Mouse (Mus musculus) liver (tissue): ENCODE measurements around the gene Trip4.
A peak's percentile ranks its signal among the peaks of the same experiment; 100 is the strongest.

Experiments
- DNase-seq: peaks from one replicate; pipeline ENCODE4 v3.0.0-alpha.2; 2020; ENCODE audit warnings: mixed read lengths

The Trip4 gene

GRCm38 (mm10) chr9:65908394-65909300, at the start of gene Trip4, which contains the start of gene Csnk1g1:
Trip4 (minus strand) TSS chr9:65908794.
Csnk1g1 (plus strand) TSS chr9:65908924.
- peak; percentile 92 for DNase-seq

DNA sequence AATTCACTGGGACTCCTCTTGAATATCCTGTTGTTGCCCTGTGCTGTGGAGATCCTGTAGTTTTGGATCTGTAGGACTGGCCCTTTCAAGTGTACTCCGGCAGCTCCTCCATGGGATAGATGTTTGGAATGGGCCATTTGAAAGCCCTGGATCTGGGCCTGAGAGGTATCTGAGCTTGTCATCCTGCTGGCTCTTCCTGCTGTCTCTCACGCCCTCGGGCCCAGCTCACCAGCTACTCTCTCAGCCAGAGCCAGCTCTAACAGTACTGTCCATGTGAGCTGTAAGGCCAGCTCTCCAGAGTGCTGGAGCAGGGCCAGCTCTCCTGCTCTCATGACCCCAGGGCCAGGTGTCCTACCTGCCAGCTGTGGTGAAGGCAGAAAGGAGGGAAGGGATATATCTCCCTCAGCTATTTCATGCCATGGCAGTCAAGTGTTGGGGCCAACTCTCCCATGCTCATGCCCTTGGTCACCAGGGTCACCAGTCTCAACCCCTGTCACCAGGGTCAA, 42.5 kb upstream of the Trip4 start:
- no peak for DNase-seq

DNA sequence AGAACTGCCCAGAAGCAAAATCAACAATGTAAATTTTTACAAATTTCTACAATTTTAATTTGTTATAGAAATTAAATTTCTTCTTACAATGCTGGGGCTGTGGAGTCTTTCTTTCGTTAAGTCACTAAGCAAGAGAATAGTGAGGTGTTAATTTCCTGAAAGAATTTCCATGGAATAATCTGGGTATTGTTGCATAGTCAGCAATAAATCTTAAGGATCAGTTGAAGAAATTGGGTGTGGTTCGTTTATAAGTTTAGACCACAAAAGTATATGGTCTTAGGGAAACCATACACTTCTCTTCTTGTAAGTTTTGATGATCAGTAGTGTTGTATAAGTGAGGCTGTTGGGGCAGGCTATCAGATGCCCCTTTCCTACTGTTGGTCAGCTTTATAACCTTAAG, 29.0 kb upstream of the Trip4 start:
- no peak for DNase-seq

GRCm38 (mm10) chr9:65929826-65930225, 21.2 kb upstream of the Trip4 start:
- no peak for DNase-seq

DNA sequence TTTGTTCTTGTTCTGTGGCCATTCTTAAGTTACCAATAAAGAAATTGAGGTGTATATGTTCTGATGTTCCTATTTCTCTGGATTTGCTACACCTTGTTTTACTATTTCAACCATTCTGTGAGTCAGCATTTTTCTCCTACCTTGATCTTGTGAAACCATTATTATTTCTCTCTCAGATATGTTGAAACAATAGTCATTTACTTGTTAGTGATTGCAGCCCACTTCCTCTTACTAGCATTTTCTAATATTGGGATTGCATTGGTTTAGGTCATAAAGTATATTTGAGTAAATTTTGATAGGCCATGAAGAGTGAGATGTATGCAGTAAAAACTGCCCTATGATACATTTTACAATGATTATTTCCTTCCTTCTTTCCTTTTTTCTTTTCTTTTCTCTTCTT, 19.9 kb upstream of the Trip4 start:
- DNase-seq: no peak

- DNase-seq: no peak
Measured at GRCm38 (mm10) chr9:65917015-65917414, 8.4 kb upstream of the Trip4 start.

DNA sequence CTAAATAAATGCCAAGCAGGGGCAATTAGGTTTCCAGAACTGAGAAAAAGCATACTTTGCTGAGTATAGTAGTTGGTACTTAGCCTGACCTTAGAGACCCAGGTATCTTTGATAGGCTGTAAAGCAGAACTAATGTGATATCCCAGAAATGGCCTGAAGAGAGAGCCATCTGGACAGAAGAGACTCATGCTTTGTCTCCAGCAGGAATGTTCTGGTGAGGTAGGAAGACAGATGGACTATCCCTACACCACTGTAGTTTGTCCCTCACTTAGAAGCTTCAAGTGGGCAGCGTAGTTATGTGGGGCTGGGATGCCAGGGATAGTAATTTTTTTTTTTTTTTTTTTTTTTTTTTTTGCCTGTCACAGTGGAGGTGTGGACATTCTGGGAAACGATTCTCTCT, 5.4 kb upstream of the Trip4 start:
- no peak for DNase-seq

DNA sequence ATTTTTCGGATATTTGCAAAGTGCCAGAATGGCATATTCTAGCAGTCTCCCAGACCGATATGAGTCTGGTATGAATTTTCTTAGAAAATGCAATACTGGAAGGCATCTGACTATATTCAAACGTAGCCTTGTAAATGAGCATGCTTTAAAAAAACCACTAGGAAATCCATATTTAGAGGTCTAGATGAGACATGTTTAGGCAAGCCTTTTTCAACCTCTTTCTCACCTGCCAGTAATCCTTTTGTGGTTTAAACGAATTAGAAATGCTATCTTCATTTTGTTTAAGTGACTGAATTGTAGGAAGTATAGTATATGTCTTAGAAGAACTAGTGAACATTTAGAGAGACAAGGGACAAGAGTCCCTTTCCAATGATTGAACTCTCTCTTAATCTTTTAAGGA, 1.2 kb upstream of the Trip4 start:
- no peak for DNase-seq

GRCm38 (mm10) chr9:65909301-65909801, 757 bp upstream of the Trip4 start:
- peak; percentile 63 for DNase-seq

DNA sequence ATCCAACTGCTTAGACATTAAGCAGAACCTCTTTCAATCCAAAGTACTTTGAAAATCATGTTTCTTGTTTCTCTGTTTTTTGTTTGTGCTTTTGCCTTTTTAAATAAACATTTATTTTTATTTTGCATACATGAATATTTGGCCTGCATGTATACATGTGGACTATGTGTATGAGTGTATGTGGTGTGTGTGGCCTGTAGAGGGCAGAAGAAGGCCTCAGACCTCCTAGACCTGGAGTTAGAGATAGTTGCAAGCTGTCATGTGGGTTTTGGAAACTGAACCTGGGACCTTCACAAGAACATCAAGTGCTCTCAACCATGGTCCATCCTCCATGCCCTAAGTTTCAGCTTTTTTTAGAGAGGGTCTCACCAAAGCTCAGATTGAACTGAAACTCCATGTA, 5.2 kb downstream of the Trip4 start:
- DNase-seq: no peak

DNA sequence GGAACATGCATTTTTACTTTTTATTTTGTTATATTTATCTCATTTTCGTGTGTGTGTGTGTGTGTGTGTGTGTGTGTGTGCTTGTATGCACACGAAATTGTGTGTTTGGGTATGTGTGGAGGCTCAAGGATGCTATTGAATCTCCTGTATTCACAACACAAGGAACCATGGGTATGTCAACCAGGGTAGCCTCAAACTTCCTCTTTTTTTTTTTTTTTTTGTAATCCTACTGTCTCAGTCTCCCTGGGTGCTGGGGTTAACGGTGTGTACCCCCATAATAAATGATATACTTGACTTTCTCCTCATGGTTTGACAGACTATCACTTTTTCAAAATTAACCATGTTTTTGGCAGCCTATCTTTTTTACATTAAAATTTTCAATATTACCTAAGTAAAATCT, 5.7 kb downstream of the Trip4 start:
- no peak for DNase-seq

GRCm38 (mm10) chr9:65896977-65897376, 11.6 kb downstream of the Trip4 start:
- DNase-seq: no peak

DNA sequence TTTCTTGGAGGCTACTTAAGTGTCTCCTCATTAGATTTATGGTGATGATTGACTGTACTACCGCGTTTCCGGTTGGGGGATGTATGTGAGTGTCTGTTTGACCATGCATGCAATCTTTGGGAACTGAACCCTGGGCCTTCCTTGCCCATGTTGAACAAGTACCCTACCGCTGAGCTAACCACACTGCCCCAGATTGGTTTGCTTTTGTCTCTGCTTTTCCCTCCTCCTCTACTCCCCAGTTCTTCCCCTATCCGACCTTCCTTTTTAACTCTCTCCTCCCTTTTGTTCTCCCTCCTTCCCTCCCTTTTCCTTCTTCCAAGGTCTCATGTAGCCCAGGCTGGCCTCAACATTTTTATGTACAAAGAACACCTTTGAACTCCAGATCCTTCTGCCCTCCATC, 17.5 kb downstream of the Trip4 start:
- DNase-seq: peak; percentile 21

GRCm38 (mm10) chr9:65890143-65890628, 18.4 kb downstream of the Trip4 start, which contains the start of gene Pclaf:
Pclaf (plus strand) TSS chr9:65890237.
- DNase-seq: peak; percentile 86

GRCm38 (mm10) chr9:65884564-65885315, 23.9 kb downstream of the Trip4 start:
- peak; percentile 93 for DNase-seq

DNA sequence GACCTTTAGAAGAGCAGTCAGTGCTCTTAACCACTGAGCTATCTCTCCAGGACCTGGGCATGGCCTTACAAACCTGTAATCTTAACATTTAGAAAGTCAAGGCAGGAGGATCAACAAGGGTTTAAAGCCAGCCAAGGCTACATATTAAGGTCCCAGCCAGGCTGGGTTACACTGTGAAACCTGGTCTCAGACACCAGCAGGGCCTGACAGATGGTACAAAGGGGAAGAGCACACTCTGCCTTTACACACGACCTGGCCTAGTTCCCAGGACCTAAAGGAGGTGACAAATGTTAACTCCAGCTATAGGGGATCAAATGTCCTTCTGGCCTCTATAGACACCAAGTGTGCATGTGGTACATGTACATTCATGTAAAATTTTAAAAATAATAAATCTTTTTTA, 48.9 kb downstream of the Trip4 start:
- DNase-seq: no peak

GRCm38 (mm10) chr9:65850203-65850602, 58.4 kb downstream of the Trip4 start:
- DNase-seq: no peak

- DNase-seq: peak; percentile 28
Measured at GRCm38 (mm10) chr9:65848154-65848553, 60.4 kb downstream of the Trip4 start.

- DNase-seq: peak; percentile 31
Measured at GRCm38 (mm10) chr9:65844421-65845165, 64.0 kb downstream of the Trip4 start.

DNA sequence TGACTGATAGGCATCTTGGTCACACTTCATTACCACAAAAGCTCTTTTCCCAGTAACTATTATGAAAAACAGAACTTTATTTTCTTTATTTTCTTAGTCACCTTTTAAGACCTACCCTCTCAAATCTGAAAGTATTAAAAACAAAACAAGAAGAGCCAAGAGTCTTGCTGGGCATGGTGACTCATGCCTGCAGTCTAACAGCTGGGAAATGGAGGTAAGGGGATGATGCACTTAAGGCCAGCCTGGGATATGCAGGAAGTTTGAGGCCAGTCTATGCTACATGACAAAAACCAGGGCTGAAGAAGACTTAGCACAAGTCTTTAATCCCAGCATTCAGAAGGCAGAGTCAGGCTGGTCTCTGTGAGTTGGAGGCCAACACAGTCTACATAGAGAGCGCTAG, 68.8 kb downstream of the Trip4 start:
- no peak for DNase-seq

GRCm38 (mm10) chr9:65836916-65837315, 71.7 kb downstream of the Trip4 start:
- no peak for DNase-seq

DNA sequence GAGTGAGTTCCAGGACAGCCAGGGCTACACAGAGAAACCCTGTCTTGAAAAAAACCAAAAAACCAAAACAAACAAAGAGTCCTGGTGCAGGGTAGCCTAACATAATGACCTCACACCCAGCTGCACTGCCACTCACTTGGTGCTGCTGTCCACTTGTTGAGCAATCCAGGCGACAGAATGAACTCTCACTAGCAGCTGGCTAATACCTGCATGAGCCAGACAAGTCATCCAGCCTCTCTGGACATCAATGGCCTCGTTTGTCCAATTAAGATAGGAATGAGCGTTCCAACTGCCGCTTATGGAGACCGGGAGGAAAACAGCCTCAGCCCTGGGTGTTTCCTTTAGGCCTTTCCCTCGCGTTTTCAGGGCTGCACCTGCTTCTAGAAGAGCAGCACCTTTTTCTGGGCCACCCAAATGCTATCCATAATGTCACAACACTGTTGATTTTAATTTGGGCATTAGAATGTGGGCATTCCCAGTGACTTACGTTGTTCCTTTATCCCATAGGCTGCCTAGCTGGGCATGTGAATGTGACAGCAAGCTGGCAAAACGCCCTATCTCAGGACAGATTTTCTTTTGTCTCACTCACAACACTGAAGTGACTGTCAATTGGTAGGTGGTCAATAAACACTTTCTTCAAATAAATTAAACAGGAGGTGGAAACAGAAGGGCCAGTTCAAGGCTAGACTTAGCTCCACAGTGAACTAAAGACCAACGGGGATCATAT, 73.8 kb downstream of the Trip4 start:
- DNase-seq: no peak
